ENCODE assay signal across 14 mouse cellular contexts in genomic region chr14:47283568-47283967, GRCm38 (mm10).
"Had no signal": no experiment of that assay in that cellular context is flagged by ENCODE, and none has a peak within 500 bp of the region (broad histone marks: within the 10 kb centered on the region; RNA-seq: fewer than 3 reads in every experiment).

No protein-coding gene starts in this region.

- DNase-seq: kidney, adult 11 months; liver; liver, embryonic 13.5 days; liver, postnatal 0 days; lung, postnatal 10 days; thymus, adult 2 months; thymus, postnatal 25 days had no signal

- H3K4me3 ChIP-seq: kidney, embryonic 15.5 days; limb, embryonic 12.5 days; liver, embryonic 13.5 days; megakaryocyte, embryonic 14.5 days; midbrain, embryonic 15.5 days; neural tube, embryonic 12.5 days; stomach, embryonic 15.5 days had no signal

- H3K27me3 ChIP-seq: kidney, embryonic 15.5 days; limb, embryonic 12.5 days; liver, embryonic 13.5 days; megakaryocyte, embryonic 14.5 days; midbrain, embryonic 15.5 days; neural tube, embryonic 12.5 days; stomach, embryonic 15.5 days had no signal

- H3K9me3 ChIP-seq: kidney, embryonic 15.5 days; limb, embryonic 12.5 days; liver, embryonic 13.5 days; megakaryocyte, embryonic 14.5 days; midbrain, embryonic 15.5 days; neural tube, embryonic 12.5 days; stomach, embryonic 15.5 days had no signal

- H3K27ac ChIP-seq: kidney, embryonic 15.5 days; limb, embryonic 12.5 days; liver, embryonic 13.5 days; macrophage; midbrain, embryonic 15.5 days; neural tube, embryonic 12.5 days; stomach, embryonic 15.5 days had no signal

- H3K4me1 ChIP-seq: kidney, embryonic 15.5 days; limb, embryonic 12.5 days; midbrain, embryonic 15.5 days; neural tube, embryonic 12.5 days had no signal

- H3K36me3 ChIP-seq: midbrain, embryonic 15.5 days; neural tube, embryonic 12.5 days; stomach, embryonic 15.5 days had no signal
